Mouse (Mus musculus) liver, adult 2 months (tissue): ENCODE data around the gene Bsnd.

Experiments
- CTCF ChIP-seq: fragments of 200-500 bp; IDR thresholded peaks from 2 replicates; pipeline ENCODE4 v1.5.1; 2011; ENCODE audit warnings: low read depth, low read length, control low read depth
- POLR2A ChIP-seq: fragments of 200-500 bp; IDR thresholded peaks from 2 replicates; pipeline ENCODE4 v1.6.1; 2011; ENCODE audit warnings: low read length, control low read depth; ENCODE audit not compliant: insufficient read depth; ENCODE audit errors: extremely low read depth

DNA sequence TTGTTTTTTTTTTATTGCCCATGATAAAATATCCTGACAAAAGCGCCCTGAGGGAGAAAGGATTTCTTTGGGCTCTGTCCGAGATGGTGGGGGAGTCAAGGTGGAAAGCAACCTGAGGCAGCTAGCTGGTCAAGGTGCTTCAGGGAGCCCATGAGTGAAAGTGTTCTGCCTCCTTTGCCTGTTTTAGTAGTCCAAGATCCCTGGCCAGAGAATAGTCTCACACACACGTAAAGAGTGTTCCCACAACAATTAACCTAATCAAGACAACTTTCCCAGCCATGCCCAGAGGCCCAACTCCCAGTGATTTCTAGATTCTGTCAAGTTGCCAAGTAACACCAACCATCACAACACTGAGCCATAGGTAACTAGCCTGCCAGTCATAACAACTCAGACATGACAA is 30.5 kb upstream of the Bsnd start:
- no peak for TF ChIP-seq POLR2A
- no peak for TF ChIP-seq CTCF
